Mouse (Mus musculus) ES-CJ7 (cell line): ENCODE measurements around the gene Phox2a.

Experiments
- DNase-seq: peaks from one replicate; pipeline ENCODE4 v3.0.0; 2011; ENCODE audit warnings: low read depth, low spot score

The Phox2a gene

GRCm38 (mm10) chr7:101837606-101838471 lies 19.7 kb downstream of the Phox2a start, which contains the start of gene Inppl1:
Inppl1 (minus strand) TSS chr7:101838229.
- DNase-seq: peak; percentile 97

DNA sequence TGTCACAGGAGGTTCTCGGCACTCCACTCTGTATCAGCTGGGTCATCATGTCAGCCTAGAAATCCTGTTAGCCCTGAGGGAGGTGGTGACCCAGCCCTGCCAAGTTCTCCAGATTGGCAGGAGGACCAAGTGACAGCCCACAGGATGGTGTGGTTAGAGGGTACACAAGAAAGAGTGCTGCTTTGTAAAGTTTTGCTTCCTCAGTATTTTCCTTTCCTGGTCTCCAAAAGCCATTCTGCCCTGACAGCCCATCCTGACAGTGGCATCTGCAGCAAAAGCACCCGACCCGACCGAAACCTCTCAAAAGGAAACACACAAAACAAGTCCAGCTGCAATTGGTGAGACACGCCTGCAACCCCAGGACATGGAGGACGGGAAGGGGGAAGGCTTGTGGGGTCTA lies 26.1 kb downstream of the Phox2a start:
- no peak for DNase-seq

DNA sequence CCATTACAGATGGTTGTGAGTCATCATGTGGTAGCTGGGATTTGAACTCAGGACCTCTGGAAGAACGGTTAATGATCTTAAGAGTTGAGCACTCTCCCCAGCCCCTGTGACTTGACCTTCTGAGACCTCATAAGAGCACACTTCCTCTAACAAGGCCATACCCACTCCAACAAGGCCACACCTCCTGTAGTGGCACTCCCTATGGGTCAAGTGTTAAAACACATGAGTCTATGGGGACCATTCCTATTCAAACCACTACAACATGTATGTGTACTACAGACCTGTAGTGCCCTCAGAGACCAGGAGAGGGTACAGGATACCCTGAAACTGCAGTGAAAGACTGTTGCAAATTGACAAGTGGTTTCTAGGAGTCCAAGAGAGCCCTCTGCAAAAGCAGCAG lies 29.8 kb downstream of the Phox2a start:
- DNase-seq: peak; percentile 39

- DNase-seq: no peak
Measured at GRCm38 (mm10) chr7:101851689-101852088, 33.6 kb downstream of the Phox2a start.

DNA sequence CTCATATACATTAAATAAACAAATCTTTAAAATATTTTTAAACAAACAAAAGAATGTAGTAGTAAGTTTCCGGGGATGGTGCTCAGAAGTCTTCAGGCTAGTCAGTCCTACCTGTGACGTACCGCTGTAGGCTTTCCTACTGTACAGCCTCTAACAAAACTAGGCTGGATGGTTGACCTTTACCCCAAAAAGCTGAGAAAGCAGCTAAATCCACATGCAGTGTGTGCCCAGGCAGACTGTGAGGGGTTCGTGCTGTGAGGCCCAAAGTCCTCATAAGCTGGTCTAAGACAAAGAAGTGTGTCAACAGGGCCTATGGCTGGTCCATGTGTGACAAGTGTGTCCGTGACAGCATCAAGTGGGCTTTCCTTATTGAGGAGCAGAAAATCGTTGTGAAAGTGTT lies 34.7 kb downstream of the Phox2a start:
- no peak for DNase-seq

DNA sequence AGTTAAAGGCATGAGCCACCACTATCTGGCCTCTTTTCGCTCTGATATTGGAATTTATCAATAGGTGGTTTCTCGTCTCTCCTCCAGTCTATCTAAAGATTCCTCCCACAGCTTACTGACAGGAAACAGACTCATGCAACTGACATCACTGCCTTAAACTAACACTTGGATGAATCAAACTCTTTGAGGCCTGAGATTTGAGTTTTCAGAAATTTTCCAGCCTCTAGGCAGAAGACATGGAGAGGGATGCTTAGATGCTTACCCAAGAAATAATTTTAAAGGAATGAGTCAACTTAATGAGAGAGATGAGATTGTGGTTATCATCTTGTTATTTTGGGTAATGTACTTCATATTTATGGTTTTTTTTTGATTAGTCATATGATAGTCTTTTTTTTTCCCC lies 35.7 kb downstream of the Phox2a start:
- DNase-seq: no peak

DNA sequence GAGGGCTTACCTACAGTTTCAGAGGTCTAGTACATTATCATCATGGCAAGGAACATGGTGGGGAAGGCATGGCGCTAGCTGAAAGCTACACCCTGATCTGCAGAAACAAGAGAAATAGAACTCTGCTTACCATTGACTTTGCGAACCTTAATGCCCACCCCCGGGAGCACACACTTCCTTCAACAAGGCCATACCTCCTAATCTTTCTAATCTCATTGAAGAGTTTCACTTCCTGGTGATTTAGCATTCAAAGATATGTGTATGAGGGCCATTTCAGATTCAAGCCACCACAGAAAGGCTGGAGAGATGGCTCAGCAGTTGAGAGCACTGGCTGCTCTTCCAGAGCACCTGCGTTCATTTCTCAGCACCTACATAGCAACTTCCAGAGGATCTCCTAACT lies 39.0 kb downstream of the Phox2a start, which contains the start of gene Folr2:
Gene Folr2, minus strand, starts transcription at position 101 of the 400 bp plus-strand sequence.
- no peak for DNase-seq

GRCm38 (mm10) chr7:101858362-101858761 lies 40.2 kb downstream of the Phox2a start:
- DNase-seq: no peak

GRCm38 (mm10) chr7:101860978-101861377 lies 42.9 kb downstream of the Phox2a start:
- no peak for DNase-seq

DNA sequence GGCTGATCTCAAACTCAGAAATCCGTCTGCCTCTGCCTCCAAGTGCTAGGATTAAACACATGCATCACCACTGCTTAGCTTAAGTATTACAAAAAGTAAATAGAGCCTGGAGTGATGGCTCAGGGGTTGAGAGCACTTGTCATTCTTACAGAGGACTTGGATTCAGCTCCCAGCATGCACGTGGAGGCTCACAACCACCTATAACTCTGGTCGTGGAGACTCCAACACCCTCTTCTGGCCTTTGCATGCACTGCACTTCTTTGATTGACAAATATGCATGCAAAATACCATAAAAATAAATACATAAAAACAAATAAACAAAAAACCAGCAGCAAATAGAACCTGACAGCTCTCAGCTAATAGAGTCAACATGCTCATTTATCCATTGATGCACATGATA lies 44.2 kb downstream of the Phox2a start:
- peak; percentile 47 for DNase-seq

- DNase-seq: no peak
Measured at GRCm38 (mm10) chr7:101863415-101863814, 45.3 kb downstream of the Phox2a start, which contains the start of gene Anapc15. Anapc15 (plus strand) TSS chr7:101863715.

DNA sequence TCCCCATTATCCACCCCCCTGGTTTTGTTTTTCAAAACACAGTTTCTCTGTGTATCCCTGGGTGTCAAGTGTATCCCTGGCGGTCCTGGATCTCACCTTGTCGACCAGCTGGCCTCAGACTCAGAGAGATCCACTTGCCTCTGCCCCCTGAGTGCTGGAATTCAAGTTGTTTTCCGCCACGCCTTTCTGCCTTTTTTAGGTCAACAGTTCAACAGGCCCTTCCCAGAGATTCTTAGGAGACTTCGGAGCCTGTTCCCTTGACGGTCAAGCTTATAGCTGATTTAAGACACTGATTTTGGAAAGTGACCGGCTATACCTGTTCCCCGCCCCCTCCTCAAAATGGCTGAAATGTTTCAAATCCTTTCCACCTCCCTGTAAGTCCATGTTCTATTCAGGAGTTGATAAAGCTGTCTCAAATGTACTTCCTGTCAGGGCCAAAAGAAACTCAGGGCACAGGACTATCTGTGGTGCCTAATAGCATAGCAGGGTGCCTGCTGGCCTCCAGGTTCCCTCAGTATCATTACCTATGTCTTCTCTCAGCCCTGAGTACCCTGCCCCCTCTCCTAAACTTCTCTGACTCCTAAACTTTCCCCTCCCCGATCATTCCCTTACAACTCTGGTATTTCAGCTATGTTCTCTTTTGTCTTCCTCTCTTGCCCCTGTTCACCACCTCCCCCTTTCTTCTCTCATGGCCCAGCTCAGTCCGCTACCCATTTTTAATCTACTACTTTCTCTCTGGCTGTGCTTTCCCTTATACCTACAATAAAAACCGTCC lies 48.6 kb downstream of the Phox2a start:
- peak; percentile 82 for DNase-seq

DNA sequence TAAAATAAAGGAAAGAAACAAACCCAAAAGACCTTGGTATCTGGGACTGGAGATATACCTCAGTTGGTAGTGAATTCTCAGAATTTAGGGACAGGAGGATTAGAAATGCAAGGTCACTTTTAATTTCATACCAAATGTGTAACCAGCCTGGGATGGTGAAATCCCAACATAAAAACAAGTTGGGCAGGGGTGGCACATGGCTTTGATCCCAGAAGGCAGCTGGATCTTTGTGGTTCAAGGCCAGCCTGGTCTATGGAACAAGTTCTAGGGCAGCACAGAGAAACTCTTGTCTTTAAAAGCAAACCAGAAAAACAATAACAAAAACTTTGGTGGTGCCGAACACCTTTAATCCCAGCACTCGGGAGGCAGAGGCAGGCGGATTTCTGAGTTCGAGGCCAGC lies 49.4 kb downstream of the Phox2a start:
- no peak for DNase-seq

DNA sequence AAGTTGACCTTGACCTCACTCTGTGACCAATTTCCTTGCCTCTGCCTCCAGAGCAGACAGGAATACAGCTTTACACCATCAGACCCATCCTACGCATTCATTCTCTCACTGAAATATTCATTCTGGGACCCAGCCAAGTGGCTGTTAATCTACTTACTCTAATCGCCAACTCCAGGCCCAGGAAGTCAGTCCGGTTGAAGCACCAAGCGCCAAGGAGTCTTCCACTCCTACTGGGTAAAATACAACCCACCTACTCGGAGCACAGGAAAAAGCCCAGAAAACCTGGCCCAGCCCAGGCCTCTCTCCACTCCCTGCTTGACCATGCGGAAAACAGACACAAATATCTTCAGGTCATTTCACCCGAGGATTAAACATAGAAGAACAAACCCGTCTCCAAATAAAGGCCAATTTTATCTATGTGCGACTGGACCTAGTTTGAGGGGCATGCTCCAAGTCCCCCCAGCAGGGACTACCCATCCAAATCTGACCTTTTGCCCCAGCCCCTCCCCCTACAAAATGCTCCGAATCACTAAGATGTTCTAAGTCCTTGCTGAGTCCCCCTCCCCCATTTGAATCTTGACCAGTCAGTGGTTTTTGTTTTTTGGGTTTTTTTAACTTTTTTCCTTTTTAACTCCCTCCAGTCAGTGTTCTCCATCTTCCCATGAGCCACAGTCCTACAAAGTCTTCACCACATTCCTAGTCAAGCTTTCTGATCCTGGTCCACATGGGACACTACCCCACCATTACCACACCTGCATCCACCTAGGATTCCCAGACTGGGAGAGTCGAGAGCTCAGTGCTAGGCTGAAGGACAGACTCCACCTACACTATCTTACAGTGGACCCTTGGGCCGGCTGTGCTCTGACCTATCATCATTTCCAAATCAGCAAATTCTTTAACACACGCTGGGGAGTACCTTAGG lies 50.4 kb downstream of the Phox2a start:
- peak; percentile 64 for DNase-seq

DNA sequence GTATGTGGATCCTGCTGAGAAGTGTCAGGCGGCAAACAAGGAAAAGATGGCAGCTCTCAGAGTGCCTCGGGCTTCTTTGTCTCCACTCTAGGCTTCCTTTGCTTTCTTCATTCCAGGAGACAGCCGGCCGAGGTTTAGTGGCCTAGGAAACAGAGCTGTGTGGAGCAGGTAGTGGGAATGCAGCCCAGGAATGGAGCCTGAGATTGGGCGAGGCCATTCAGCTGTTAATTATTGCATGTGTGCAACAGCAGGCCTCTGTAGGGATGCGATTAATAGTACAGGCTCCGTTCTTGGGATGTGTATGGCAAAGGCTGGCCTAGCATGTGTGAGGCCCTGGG lies 51.0 kb downstream of the Phox2a start:
- DNase-seq: peak; percentile 54

GRCm38 (mm10) chr7:101870629-101871028 lies 52.5 kb downstream of the Phox2a start, which contains the start of gene Folr1:
Folr1 (minus strand) TSS chr7:101870788.
- DNase-seq: no peak

DNA sequence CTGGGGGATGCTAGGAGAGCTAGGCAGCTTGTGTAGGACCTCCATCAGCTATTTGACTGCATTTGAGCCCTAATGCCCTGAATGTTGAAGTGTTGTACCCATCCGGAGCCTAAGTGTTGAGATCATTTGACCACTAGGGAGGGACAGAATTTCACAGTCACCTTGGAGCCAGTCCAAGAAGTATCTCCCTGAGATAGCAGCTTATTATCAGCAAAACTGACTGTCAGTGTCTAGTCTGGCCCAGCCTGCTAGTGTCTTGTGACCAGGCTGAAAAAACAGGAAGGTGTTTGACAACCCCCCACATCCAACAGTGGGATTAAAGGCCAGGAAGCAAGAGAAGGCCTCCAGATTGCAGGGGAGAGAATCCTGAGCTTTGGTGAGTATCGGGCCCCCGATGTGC lies 53.2 kb downstream of the Phox2a start:
- DNase-seq: no peak
